Mouse (Mus musculus): ENCODE results near the gene Ppp1r12a.

GRCm38 (mm10) chr10:108138347-108138746 is 23.6 kb upstream of the Ppp1r12a start:
- no peak for TF ChIP-seq MYOD1 (IDR thresholded peaks at IDR 0.05; ENCODE audit: control insufficient read depth in 1 of 3, insufficient read length in 2 of 3, low read depth in 2 of 3)
- no peak for TF ChIP-seq MAX (IDR thresholded peaks at IDR 0.05; ENCODE audit: low read depth)
- no peak for TF ChIP-seq POLR2AphosphoS2 (IDR thresholded peaks at IDR 0.05; ENCODE audit: insufficient read length, low read depth)
- no peak for TF ChIP-seq POLR2A (IDR thresholded peaks at IDR 0.05; ENCODE audit: insufficient read length, low read depth)

All from myocyte (in vitro differentiated cells).